Mouse (Mus musculus) liver, embryonic 11.5 days (tissue): Measurements from ENCODE around the gene Gm21981. TPM values are rescaled to one million over a fixed set of nuclear protein-coding genes. Genes with fewer than 3 reads are reported as not detected.

Experiments
- ATAC-seq: fragments of 200-750 bp; cut with Nextera tagmentation; replicated peaks from 2 replicates; pipeline ENCODE4 v1.8.0; 2017; ENCODE audit warnings: moderate number of reproducible peaks, mild to moderate bottlenecking, moderate TSS enrichment, moderate library complexity; ENCODE audit not compliant: low FRiP score
- DNase-seq: peaks from one replicate; pipeline ENCODE4 v3.0.0-alpha.2; 2017; ENCODE audit warnings: low spot score
- H3K27ac ChIP-seq: fragments of 300-500 bp; sonication (generic); 2 replicates; pipeline ENCODE4 v1.5.1; 2014; ENCODE audit warnings: mild to moderate bottlenecking, low read depth, low read length, control low read depth
- H3K27me3 ChIP-seq: fragments of 300-500 bp; sonication (generic); replicated peaks from 2 replicates; pipeline ENCODE4 v1.6.1; 2014; ENCODE audit warnings: low read length, mixed read lengths; ENCODE audit not compliant: control insufficient read depth, insufficient read depth
- H3K36me3 ChIP-seq: fragments of 300-500 bp; sonication (generic); 2 replicates; pipeline ENCODE4 v1.6.1; 2014; ENCODE audit warnings: mild to moderate bottlenecking, low read length, moderate library complexity, mixed read lengths; ENCODE audit not compliant: control insufficient read depth, insufficient read depth
- H3K4me1 ChIP-seq: fragments of 300-500 bp; sonication (generic); replicated peaks from 2 replicates; pipeline ENCODE4 v1.6.1; 2014; ENCODE audit warnings: low read length, mixed read lengths; ENCODE audit not compliant: control insufficient read depth, insufficient read depth
- H3K4me2 ChIP-seq: fragments of 300-500 bp; sonication (generic); 2 replicates; pipeline ENCODE4 v1.6.1; 2014; ENCODE audit warnings: mild to moderate bottlenecking, control low read depth, moderate library complexity
- H3K4me3 ChIP-seq: fragments of 300-500 bp; sonication (generic); 2 replicates; pipeline ENCODE4 v1.5.1; 2014; ENCODE audit warnings: low read depth, low read length, control low read depth
- H3K9ac ChIP-seq: fragments of 300-500 bp; sonication (generic); 2 replicates; pipeline ENCODE4 v1.6.1; 2014; ENCODE audit warnings: low read depth, low read length, control low read depth
- H3K9me3 ChIP-seq: fragments of 300-500 bp; sonication (generic); 2 replicates; pipeline ENCODE4 v1.6.1; 2016; ENCODE audit warnings: low read length, inconsistent platforms, mixed read lengths; ENCODE audit not compliant: control insufficient read depth
- WGBS: fragments of 180-500 bp; shearing (Covaris S2); extraction: QIAGEN DNeasy Blood & Tissue Kit; methylation state at CpG from one replicate; pipeline ENCODE4 v1.1.7; 2014; 5-methylcytosine and 5-hydroxymethylcytosine counted together
- polyA plus RNA-seq: library from polyadenylated mRNA; unstranded; fragments of >200 nt; fragmentation: Nextera tagmentation; extraction: Ambion mirVana; gene quantifications from 2 replicates; pipeline ENCODE4 v1.2.1, GENCODE M21; 2014

The Gm21981 gene
- polyA plus RNA-seq, 1 experiment from 2014 or later, result 0.49 TPM

GRCm38 (mm10) chr17:47687409-47688343 lies 6.6 kb downstream of the Gm21981 start:
- WGBS, result under 1% methylated on average over 70 of the region's 70 CpGs
- Histone ChIP-seq H3K36me3 (peaks cover 13% of the 10 kb centered on the region; the same call in 1 of the 2 replicates), H3K4me2 (peak overlapping the region; percentile 95), H3K4me3 (peak overlapping the region; percentile 81), H3K27me3 (peaks cover 2% of the 10 kb centered on the region; the same call in 1 of the 2 replicates), H3K4me1 (peaks cover 11% of the 10 kb centered on the region), H3K27ac (peak overlapping the region; percentile 75), H3K9ac (peak overlapping the region; percentile 83), H3K9me3 (no peaks in the 10 kb centered on the region)
- ATAC-seq, result peak; percentile 87
- peak; percentile 92 for DNase-seq

DNA sequence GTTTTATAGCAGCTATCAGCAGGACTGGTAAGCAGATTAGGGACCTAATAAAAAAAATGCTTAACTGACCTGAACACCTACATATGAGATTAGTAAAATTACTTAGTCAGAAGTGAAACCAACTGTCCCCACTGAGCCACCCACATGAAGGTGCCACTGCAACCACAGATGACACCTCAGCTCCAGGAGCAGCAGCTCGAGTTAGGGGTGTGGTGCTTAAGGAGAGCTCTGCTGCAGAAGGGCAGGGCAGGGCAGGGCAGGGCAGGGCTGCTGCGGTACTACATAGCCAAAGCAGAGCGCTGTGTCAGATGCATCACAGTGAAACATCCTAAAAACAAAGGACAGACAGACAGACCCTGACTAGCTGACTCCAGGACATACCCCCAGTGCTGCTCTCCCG lies 11.4 kb downstream of the Gm21981 start:
- peaks cover 26% of the 10 kb centered on the region; the same call in 1 of the 2 replicates for H3K36me3 ChIP-seq
- no peak for ATAC-seq

DNA sequence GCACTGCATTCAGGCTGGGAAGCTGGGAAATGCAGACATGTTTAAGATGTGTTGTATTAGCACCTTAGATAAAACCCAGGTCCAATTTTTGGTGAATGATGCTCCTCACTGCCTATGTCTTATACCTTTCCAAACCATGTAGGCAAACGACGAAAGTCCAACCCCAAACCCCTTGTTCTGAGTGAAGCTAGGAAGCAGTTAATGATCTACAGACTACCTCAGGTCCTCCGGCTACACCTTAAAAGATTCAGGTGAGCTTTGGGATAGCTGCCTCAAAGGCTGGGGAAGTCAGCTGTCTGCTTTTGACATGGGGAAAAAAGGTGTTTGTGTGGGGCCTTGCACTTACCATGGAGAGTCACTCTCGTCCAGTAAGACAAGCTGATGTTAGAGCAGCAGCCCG lies 15.6 kb downstream of the Gm21981 start:
- Histone ChIP-seq H3K36me3 (peaks cover 14% of the 10 kb centered on the region; the same call in 1 of the 2 replicates), H3K4me2 (no peak overlapping the region), H3K27me3 (no peaks in the 10 kb centered on the region), H3K4me3 (no peak overlapping the region), H3K9ac (no peak overlapping the region), H3K4me1 (no peaks in the 10 kb centered on the region), H3K9me3 (no peaks in the 10 kb centered on the region), H3K27ac (no peak overlapping the region)
- no peak for DNase-seq
- no peak for ATAC-seq
- 81% methylated on average over 5 of the region's 5 CpGs for WGBS

More for the DNA sequence above, 11.4 kb downstream of the Gm21981 start:
- no peak overlapping the region for H3K4me3 ChIP-seq
- no peak for DNase-seq
- no peak overlapping the region for H3K27ac ChIP-seq
- no peak overlapping the region for H3K9ac ChIP-seq
- H3K4me1 ChIP-seq, result peaks cover 6% of the 10 kb centered on the region; the same call in 1 of the 2 replicates
- H3K4me2 ChIP-seq, result no peak overlapping the region
- 73% methylated on average over 4 of the region's 4 CpGs for WGBS
- H3K27me3 ChIP-seq, result no peaks in the 10 kb centered on the region
- H3K9me3 ChIP-seq, result no peaks in the 10 kb centered on the region

- Histone ChIP-seq H3K36me3 (peaks cover 14% of the 10 kb centered on the region; the same call in 1 of the 2 replicates), H3K9ac (no peak overlapping the region), H3K4me2 (no peak overlapping the region), H3K4me3 (no peak overlapping the region), H3K27me3 (peaks cover under 1% of the 10 kb centered on the region), H3K9me3 (no peaks in the 10 kb centered on the region), H3K4me1 (no peaks in the 10 kb centered on the region), H3K27ac (no peak overlapping the region)
- DNase-seq (no peak), ATAC-seq (no peak)
- 87% methylated on average over 5 of the region's 5 CpGs for WGBS
These were observed 16.0 kb downstream of the Gm21981 start for GRCm38 (mm10) chr17:47678238-47678637.

DNA sequence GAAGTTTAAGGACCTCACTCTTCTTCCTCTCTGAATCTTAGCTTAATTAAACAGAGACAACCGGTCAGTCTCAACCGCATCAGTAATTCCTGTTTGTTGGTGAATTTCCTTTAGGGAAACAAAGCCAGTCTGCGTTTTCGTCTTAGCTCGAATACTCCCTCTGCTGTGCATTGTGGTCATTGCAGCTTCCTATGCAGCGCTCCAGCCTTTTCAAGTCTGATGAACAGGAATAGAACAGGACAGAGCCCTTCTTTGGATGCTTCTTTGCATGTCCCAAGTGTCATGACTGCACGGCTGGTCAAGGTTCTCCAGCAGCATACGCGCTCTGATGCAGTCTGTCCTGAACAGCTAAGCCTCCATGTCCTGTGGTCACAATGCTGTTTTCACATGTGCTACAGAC lies 17.7 kb downstream of the Gm21981 start:
- ATAC-seq, result no peak
- H3K9ac ChIP-seq, result no peak overlapping the region
- peaks cover 15% of the 10 kb centered on the region for H3K27me3 ChIP-seq
- WGBS, result 23% methylated on average over 9 of the region's 9 CpGs
- no peaks in the 10 kb centered on the region for H3K9me3 ChIP-seq
- no peak overlapping the region for H3K4me2 ChIP-seq
- no peak overlapping the region for H3K27ac ChIP-seq
- H3K4me3 ChIP-seq, result no peak overlapping the region
- H3K36me3 ChIP-seq, result peaks cover 11% of the 10 kb centered on the region; the same call in 1 of the 2 replicates
- peaks cover 4% of the 10 kb centered on the region for H3K4me1 ChIP-seq
- no peak for DNase-seq

DNA sequence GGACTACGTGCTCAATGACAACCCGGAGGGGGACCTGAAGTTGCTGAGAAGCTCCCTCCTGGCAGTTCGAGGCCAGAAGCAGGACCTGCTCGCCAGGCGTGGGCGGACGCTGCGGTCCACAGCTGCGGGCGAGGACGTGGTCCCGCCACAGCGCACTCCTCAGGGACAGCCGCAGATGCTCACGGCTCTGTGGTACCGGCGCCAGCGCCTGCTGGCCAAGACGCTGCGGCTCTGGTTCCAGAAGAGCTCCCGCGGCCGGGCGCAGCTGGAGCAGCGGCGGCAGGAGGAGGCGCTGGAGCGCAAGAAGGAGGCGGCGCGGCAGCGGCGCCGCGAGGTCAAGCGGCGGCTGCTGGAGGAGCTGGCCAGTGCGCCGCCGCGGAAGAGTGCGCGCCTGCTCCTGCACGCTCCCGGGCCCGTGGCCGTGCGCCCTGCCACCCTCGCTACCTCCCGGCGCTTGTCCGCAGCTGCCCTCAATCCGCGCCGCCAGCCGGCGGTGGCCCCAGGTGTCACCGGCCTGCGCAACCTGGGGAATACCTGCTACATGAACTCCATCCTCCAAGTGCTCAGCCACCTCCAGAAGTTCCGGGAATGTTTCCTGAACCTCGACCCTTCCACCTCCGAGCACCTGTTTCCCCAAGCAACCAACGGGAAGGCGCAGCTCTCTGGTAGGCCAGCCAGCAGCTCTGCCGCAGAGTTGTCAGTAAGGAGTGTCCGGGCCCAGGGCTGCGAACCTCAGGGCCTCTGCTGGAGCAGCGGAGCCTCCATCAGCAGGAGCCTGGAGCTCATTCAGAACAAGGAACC lies 21.7 kb downstream of the Gm21981 start:
- ATAC-seq (peak; percentile 20; the same call in 1 of the 2 replicates), DNase-seq (peak; percentile 63)
- Histone ChIP-seq H3K4me3 (peak overlapping the region; percentile 48), H3K36me3 (no peaks in the 10 kb centered on the region), H3K4me2 (peak overlapping the region; percentile 78), H3K27me3 (peaks cover 20% of the 10 kb centered on the region), H3K4me1 (peaks cover 4% of the 10 kb centered on the region), H3K9ac (peak overlapping the region; percentile 35; the same call in 1 of the 2 replicates), H3K27ac (no peak overlapping the region), H3K9me3 (no peaks in the 10 kb centered on the region)
- 10% methylated on average over 62 of the region's 68 CpGs for WGBS

- ATAC-seq (0 out of 2 replicates have a peak, but pooled peaks have one; percentile 20), DNase-seq (no peak)
- Histone ChIP-seq H3K27me3 (peaks cover 20% of the 10 kb centered on the region), H3K27ac (no peak overlapping the region), H3K36me3 (no peaks in the 10 kb centered on the region), H3K9me3 (no peaks in the 10 kb centered on the region), H3K9ac (no peak overlapping the region; the same call in 1 of the 2 replicates), H3K4me2 (peak overlapping the region; percentile 78), H3K4me3 (peak overlapping the region; percentile 48), H3K4me1 (peaks cover 4% of the 10 kb centered on the region)
- WGBS, result 24% methylated on average over 14 of the region's 14 CpGs
These were observed 22.3 kb downstream of the Gm21981 start for GRCm38 (mm10) chr17:47671988-47672310.

DNA sequence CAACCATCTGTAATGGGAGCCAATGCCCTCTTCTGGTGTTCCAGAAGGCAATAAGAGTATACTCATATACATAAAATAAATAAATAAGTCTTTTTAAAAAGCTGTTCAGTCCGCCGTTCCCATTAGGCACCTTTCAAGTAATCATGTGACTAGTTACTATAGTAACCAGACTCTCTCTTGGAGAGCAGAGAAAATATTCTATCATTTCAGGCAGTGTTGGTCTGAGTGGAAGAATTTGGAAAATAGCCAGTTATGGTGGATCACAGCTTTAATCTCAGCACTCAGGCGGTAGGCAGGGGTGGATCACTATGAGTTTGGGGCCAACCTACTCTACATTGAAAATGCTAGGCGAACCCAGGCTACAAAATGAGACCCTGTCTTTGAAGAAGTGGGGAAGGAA lies 25.1 kb downstream of the Gm21981 start:
- Histone ChIP-seq H3K4me2 (no peak overlapping the region), H3K27me3 (peaks cover 20% of the 10 kb centered on the region), H3K4me1 (peaks cover 4% of the 10 kb centered on the region), H3K27ac (no peak overlapping the region), H3K9me3 (no peaks in the 10 kb centered on the region), H3K9ac (no peak overlapping the region), H3K4me3 (no peak overlapping the region), H3K36me3 (no peaks in the 10 kb centered on the region)
- DNase-seq (no peak), ATAC-seq (no peak)
- 86% methylated on average over 4 of the region's 4 CpGs for WGBS
